Mouse (Mus musculus) CH12.LX (cell line): ENCODE measurements around the gene Col7a1. TPM values are rescaled to one million over a fixed set of nuclear protein-coding genes. Genes with fewer than 3 reads are reported as not detected.

Experiments
- DNase-seq: peaks from one replicate; pipeline ENCODE4 v3.0.0-alpha.2; 2013; ENCODE audit errors: extremely low read depth
- H3K27ac ChIP-seq: 2 replicates; pipeline ENCODE4 v1.5.1; 2012; ENCODE audit warnings: low read depth, mild to moderate bottlenecking, control low read depth, moderate library complexity; ENCODE audit not compliant: insufficient read depth
- H3K27me3 ChIP-seq: replicated peaks from 2 replicates; pipeline ENCODE3; 2012; ENCODE audit warnings: inconsistent platforms
- H3K36me3 ChIP-seq, 2 experiments: replicated peaks in 1 of 2; 2 replicates each; pipeline versions ENCODE3 to v1.6.1; 2012; ENCODE audit warnings: inconsistent platforms in 1 of 2, low read length in 1 of 2, mild to moderate bottlenecking in 1 of 2, mixed read lengths in 1 of 2, moderate library complexity in 1 of 2; ENCODE audit not compliant: control insufficient read depth in 1 of 2, insufficient read depth in 1 of 2
- H3K4me1 ChIP-seq, 2 experiments: 2 replicates each; pipeline ENCODE4 v1.6.1; 2012; ENCODE audit warnings: inconsistent platforms in 1 of 2, moderate library complexity in 1 of 2; ENCODE audit not compliant: insufficient read depth in 2 of 2, control insufficient read depth in 1 of 2
- H3K4me2 ChIP-seq: 2 replicates; pipeline ENCODE4 v1.6.1; 2012; ENCODE audit warnings: low read depth, mild to moderate bottlenecking, control low read depth; ENCODE audit not compliant: poor library complexity, insufficient read depth, severe bottlenecking
- H3K4me3 ChIP-seq, 3 experiments: fragments of 150-350 bp in 1 of 3; sonication (generic) in 1 of 3; replicated peaks in 1 of 3; 2 replicates each; pipeline versions ENCODE3 to v1.5.1; 2011 to 2012; ENCODE audit warnings: low read depth in 2 of 3, low read length in 2 of 3, mild to moderate bottlenecking in 2 of 3, moderate library complexity in 2 of 3, control low read depth in 1 of 3, improper control_type of control experiment in 1 of 3, inconsistent platforms in 1 of 3, mixed read lengths in 1 of 3; ENCODE audit not compliant: poor library complexity in 1 of 3
- H3K79me2 ChIP-seq: replicated peaks from 2 replicates; pipeline ENCODE4 v1.6.1; 2012; ENCODE audit warnings: mild to moderate bottlenecking, moderate library complexity; ENCODE audit not compliant: control insufficient read depth, poor library complexity, insufficient read depth, severe bottlenecking; ENCODE audit errors: extremely low read depth
- H3K9ac ChIP-seq: 2 replicates; pipeline ENCODE4 v1.6.1; 2012; ENCODE audit warnings: low read depth, mild to moderate bottlenecking, control low read depth, moderate library complexity; ENCODE audit not compliant: insufficient read depth
- H3K9me3 ChIP-seq: replicated peaks from 2 replicates; pipeline ENCODE3; 2012; ENCODE audit warnings: low read length, inconsistent platforms, mixed read lengths
- CHD1 ChIP-seq: IDR thresholded peaks from 2 replicates; pipeline ENCODE4 v1.6.1; 2012; ENCODE audit warnings: low read depth, low read length, improper control_type of control experiment, inconsistent platforms
- GABPA ChIP-seq: IDR thresholded peaks from 2 replicates; pipeline ENCODE4 v1.6.1; 2012; ENCODE audit warnings: low read depth, low read length, improper control_type of control experiment, inconsistent platforms; ENCODE audit not compliant: insufficient replicate concordance
- HCFC1 ChIP-seq: IDR thresholded peaks from 2 replicates; pipeline ENCODE4 v1.6.1; 2012; ENCODE audit warnings: low read depth, mild to moderate bottlenecking, inconsistent platforms, low read length, improper control_type of control experiment
- IRF4 ChIP-seq: IDR thresholded peaks from 2 replicates; pipeline ENCODE4 v1.6.1; 2014; ENCODE audit warnings: low read depth, mild to moderate bottlenecking, inconsistent platforms, low read length, improper control_type of control experiment
- JUN ChIP-seq: IDR thresholded peaks from 2 replicates; pipeline ENCODE4 v1.6.1; 2011; ENCODE audit warnings: low read depth, mild to moderate bottlenecking, low read length, improper control_type of control experiment, moderate library complexity; ENCODE audit not compliant: insufficient read depth
- MAX ChIP-seq: IDR thresholded peaks from 2 replicates; pipeline ENCODE4 v1.6.1; 2011; ENCODE audit warnings: low read length, improper control_type of control experiment
- POLR2A ChIP-seq: IDR thresholded peaks from 2 replicates; pipeline ENCODE4 v1.6.1; 2011; ENCODE audit warnings: low read depth, mild to moderate bottlenecking, improper control_type of control experiment, low read length
- POLR2AphosphoS2 ChIP-seq: IDR thresholded peaks from 2 replicates; pipeline ENCODE4 v1.6.1; 2011; ENCODE audit warnings: low read depth, low read length, improper control_type of control experiment
- RAD21 ChIP-seq: IDR thresholded peaks from 2 replicates; pipeline ENCODE4 v1.6.1; 2011; ENCODE audit warnings: low read depth, mild to moderate bottlenecking, low read length, improper control_type of control experiment, moderate library complexity
- RCOR1 ChIP-seq: conservative IDR thresholded peaks from 2 replicates; pipeline ENCODE4 v1.6.1; 2012; ENCODE audit warnings: low read depth, mild to moderate bottlenecking, inconsistent platforms, low read length, improper control_type of control experiment
- SIN3A ChIP-seq: IDR thresholded peaks from 2 replicates; pipeline ENCODE4 v1.6.1; 2012; ENCODE audit warnings: low read length, improper control_type of control experiment, inconsistent platforms
- TCF12 ChIP-seq: IDR thresholded peaks from 2 replicates; pipeline ENCODE4 v1.6.1; 2014; ENCODE audit warnings: low read depth, mild to moderate bottlenecking, inconsistent platforms, low read length, improper control_type of control experiment
- USF1 ChIP-seq: IDR thresholded peaks from 2 replicates; pipeline ENCODE4 v1.6.1; 2014; ENCODE audit warnings: low read depth, mild to moderate bottlenecking, inconsistent platforms, low read length, improper control_type of control experiment
- USF2 ChIP-seq: conservative IDR thresholded peaks from 2 replicates; pipeline ENCODE4 v1.6.1; 2011; ENCODE audit warnings: low read depth, low read length, improper control_type of control experiment
- ZC3H11A ChIP-seq: IDR thresholded peaks from 2 replicates; pipeline ENCODE4 v1.6.1; 2012; ENCODE audit warnings: low read depth, mild to moderate bottlenecking, inconsistent platforms, low read length, improper control_type of control experiment
- ZKSCAN1 ChIP-seq: IDR thresholded peaks from 2 replicates; pipeline ENCODE4 v1.6.1; 2012; ENCODE audit warnings: low read depth, inconsistent platforms, low read length, improper control_type of control experiment, borderline replicate concordance
- ZMIZ1 ChIP-seq: IDR thresholded peaks from 2 replicates; pipeline ENCODE4 v1.6.1; 2012; ENCODE audit warnings: low read depth, mild to moderate bottlenecking, inconsistent platforms, low read length, improper control_type of control experiment
- dilution Hi-C: fragments of 300-500 bp; cut with MboI; formaldehyde crosslinking; loops from 2 replicates; pipeline ENCODE4 v1.14.3; 2020; ENCODE audit warnings: low sequenced_read_pairs; ENCODE audit not compliant: extremely low pct_unique_long_range_greater_than_20kb, extremely low pct_ligation_motif_present
- in situ Hi-C: fragments of 300-500 bp; cut with MboI; formaldehyde crosslinking; loops from 3 replicates; pipeline ENCODE4 v1.14.3; 2019; ENCODE audit warnings: low sequenced_read_pairs, low pct_ligation_motif_present, low pct_unique_long_range_greater_than_20kb, mixed read lengths
- polyA plus RNA-seq: library from polyadenylated mRNA; unstranded; fragments of >175 nt; gene quantifications from 2 replicates; pipeline ENCODE4 v1.2.1, GENCODE M21; 2012; ENCODE audit warnings: low read depth; ENCODE audit not compliant: insufficient read length
- total RNA-seq, 2 experiments: library from RNA; depleted of rRNA; stranded (reverse); fragments of 300-350 nt in 1 of 2; fragments of >200 nt in 1 of 2; gene quantifications; 2 replicates each; pipeline ENCODE4 v1.2.3; 2012 to 2014

The Col7a1 gene
- total and polyA plus RNA-seq, 3 experiments = 0.31 to 2.0 (median 0.98) TPM

GRCm38 (mm10) chr9:108963577-108963976, 10.2 kb downstream of the Col7a1 start:
- in situ Hi-C loops = no loop called here
- dilution Hi-C loops = no loop called here

GRCm38 (mm10) chr9:108964338-108964737, 11.0 kb downstream of the Col7a1 start:
- no peak for DNase-seq
- no peaks in the 10 kb centered on the region for H3K9me3 ChIP-seq
- dilution Hi-C loops (no loop called here), in situ Hi-C loops (no loop called here)
- no peak overlapping the region for H3K27ac ChIP-seq
- H3K4me1 ChIP-seq = no peaks in the 10 kb centered on the region
- no peak overlapping the region for H3K4me2 ChIP-seq
- H3K4me3 ChIP-seq = no peak overlapping the region
- TF ChIP-seq USF1 = no peak
- TF ChIP-seq MAX = no peak
- TF ChIP-seq POLR2AphosphoS2 = no peak
- no peak for TF ChIP-seq ZMIZ1
- TF ChIP-seq ZC3H11A = no peak
- TF ChIP-seq CHD1 = no peak
- no peak overlapping the region for H3K9ac ChIP-seq
- peaks cover 0 to 27% of the 10 kb centered on the region in 2 experiments for H3K36me3 ChIP-seq
- no peaks in the 10 kb centered on the region for H3K27me3 ChIP-seq
- H3K79me2 ChIP-seq = no peaks in the 10 kb centered on the region

More at GRCm38 (mm10) chr9:108963577-108963976, 10.2 kb downstream of the Col7a1 start:
- Histone ChIP-seq H3K27ac (no peak overlapping the region), H3K4me2 (no peak overlapping the region), H3K9me3 (no peaks in the 10 kb centered on the region), H3K79me2 (no peaks in the 10 kb centered on the region), H3K9ac (no peak overlapping the region), H3K36me3 (peaks cover 0 to 26% of the 10 kb centered on the region in 2 experiments), H3K4me1 (no peaks in the 10 kb centered on the region), H3K4me3 (no peak overlapping the region), H3K27me3 (no peaks in the 10 kb centered on the region)
- no peak for DNase-seq
- TF ChIP-seq SIN3A = no peak
- TF ChIP-seq RCOR1 = no peak
- TF ChIP-seq HCFC1 = no peak
- no peak for TF ChIP-seq POLR2A
- TF ChIP-seq GABPA = no peak
- no peak for TF ChIP-seq USF2
- TF ChIP-seq JUN = no peak
- TF ChIP-seq RAD21 = no peak
- TF ChIP-seq ZKSCAN1 = no peak
- TF ChIP-seq TCF12 = no peak
- TF ChIP-seq IRF4 = no peak
